26 mouse cellular contexts compared by ENCODE assay signal in genomic region chr1:106815265-106815664, GRCm38 (mm10). TPM values are rescaled to one million over a fixed set of nuclear protein-coding genes. Genes with fewer than 3 reads are reported as not detected.
DNase-seq lines count a peak whose midpoint lies in the region; ATAC-seq and TF ChIP-seq lines count a peak whose summit lies in the region.
"Had no signal": no experiment of that assay in that cellular context is flagged by ENCODE, and none has a peak within 500 bp of the region (broad histone marks: within the 10 kb centered on the region; RNA-seq: fewer than 3 reads in every experiment).

No protein-coding gene starts in this region.

- no peak; the same call in 1 of the 2 replicates for TF ChIP-seq RAD21 in MEL (IDR thresholded peaks at IDR 0.05; ENCODE audit: low read depth, low read length)

- H3K4me3 ChIP-seq in MEL (ENCODE audit: control insufficient read depth in 1 of 2, insufficient read depth in 1 of 2, low read depth in 2 of 2, low read length in 2 of 2) = no peak overlapping the region
- peak overlapping the region; percentile 27; the same call in 1 of the 2 replicates for H3K4me3 ChIP-seq in bone marrow macrophage, adult 2 months (ENCODE audit: insufficient read depth, low read length)
- H3K4me3 ChIP-seq in macrophage (ENCODE audit: inconsistent target) = no peak overlapping the region; the same call in 1 of the 2 replicates
- H3K4me3 ChIP-seq: embryonic facial prominence, embryonic 13.5 days; forebrain, embryonic 12.5 days; heart, embryonic 10.5 days; hindbrain, embryonic 10.5 days had no signal

- H3K27ac ChIP-seq in MEL (ENCODE audit: control insufficient read depth, low read depth, low read length) (no peak overlapping the region), macrophage (peak overlapping the region; percentile 51)
- peak overlapping the region; percentile 62 for H3K27ac ChIP-seq in bone marrow macrophage, adult 2 months (ENCODE audit: insufficient read depth, low read depth, low read length)
- H3K27ac ChIP-seq: embryonic facial prominence, embryonic 13.5 days; forebrain, embryonic 12.5 days; heart, embryonic 10.5 days; hindbrain, embryonic 10.5 days; hindbrain, embryonic 14.5 days had no signal

- WGBS in macrophage (ENCODE audit: missing documents) = 12% methylated on average over 6 of the region's 6 CpGs

- DNase-seq in MEL (ENCODE audit: low read depth, low spot score) = peak; percentile 82
- no peak for DNase-seq in frontal cortex, postnatal 25 days (ENCODE audit: low spot score in 2 of 2)
- no peak for DNase-seq in cerebellum, postnatal 14 days
- DNase-seq in layer of hippocampus, adult 18-20 months (ENCODE audit: low spot score in 2 of 2) = no peak
- DNase-seq in layer of hippocampus, adult 8-10 months (ENCODE audit: low spot score in 2 of 2) = no peak
- DNase-seq: adrenal gland, adult 2 months; adrenal gland, postnatal 25 days; cerebellum, adult 2 months; cerebellum, postnatal 25 days; gastrocnemius, postnatal 14 days; heart, postnatal 10 days had no signal

- peaks cover 3 to 6% of the 10 kb centered on the region in 2 experiments; a peak in 2 of 4 replicates for H3K4me1 ChIP-seq in MEL (ENCODE audit: control insufficient read depth in 1 of 2, insufficient read depth in 2 of 2, low read length in 2 of 2)
- H3K4me1 ChIP-seq in bone marrow macrophage, adult 2 months (ENCODE audit: control insufficient read depth, insufficient read depth, low read length) = peaks cover 14% of the 10 kb centered on the region
- H3K4me1 ChIP-seq: embryonic facial prominence, embryonic 13.5 days; forebrain, embryonic 12.5 days; heart, embryonic 10.5 days; hindbrain, embryonic 10.5 days had no signal

- H3K79me2 ChIP-seq in MEL (ENCODE audit: control insufficient read depth, insufficient read depth, low read length, poor library complexity) = no peaks in the 10 kb centered on the region
- no peaks in the 10 kb centered on the region for H3K79me2 ChIP-seq in macrophage (ENCODE audit: inconsistent target)

- no peak for TF ChIP-seq CTCF in MEL (IDR thresholded peaks at IDR 0.05 in 2 of 3, conservative IDR thresholded peaks at IDR 0.05 in 1 of 3; ENCODE audit: control insufficient read depth in 1 of 3, insufficient read depth in 1 of 3, low read depth in 2 of 3, low read length in 3 of 3, poor library complexity in 1 of 3, severe bottlenecking in 1 of 3)
- TF ChIP-seq CTCF in bone marrow macrophage, adult 2 months (IDR thresholded peaks at IDR 0.05; ENCODE audit: low read depth, low read length) = no peak

- TF ChIP-seq EP300 in MEL (IDR thresholded peaks at IDR 0.05; ENCODE audit: low read depth in 1 of 2, low read length in 2 of 2) = peak in 1 of 2 experiments; percentile 40; a peak in 1 of 4 replicates

- no peak overlapping the region for H3K9ac ChIP-seq in MEL (ENCODE audit: control insufficient read depth, low read depth, low read length, poor library complexity, severe bottlenecking)
- H3K9ac ChIP-seq: embryonic facial prominence, embryonic 13.5 days; forebrain, embryonic 12.5 days; hindbrain, embryonic 14.5 days had no signal

- H3K36me3 ChIP-seq in MEL (ENCODE audit: control insufficient read depth in 1 of 2, insufficient read depth in 2 of 2, low read length in 2 of 2) = peaks cover 0 to 4% of the 10 kb centered on the region in 2 experiments; a peak in 2 of 4 replicates
- H3K36me3 ChIP-seq in macrophage (ENCODE audit: inconsistent target) = no peaks in the 10 kb centered on the region
- H3K36me3 ChIP-seq: embryonic facial prominence, embryonic 13.5 days; forebrain, embryonic 12.5 days; G1E; heart, embryonic 10.5 days; hindbrain, embryonic 10.5 days had no signal

- H3K9me3 ChIP-seq in MEL (replicated peaks; ENCODE audit: insufficient read depth, low read length) = no peaks in the 10 kb centered on the region
- H3K9me3 ChIP-seq: embryonic facial prominence, embryonic 13.5 days; forebrain, embryonic 12.5 days; G1E; heart, embryonic 10.5 days; hindbrain, embryonic 10.5 days had no signal

- peak; percentile 60 for ATAC-seq in monocyte, adult 5-6 weeks (replicated peaks; ENCODE audit: insufficient number of reproducible peaks, low FRiP score, low TSS enrichment, poor library complexity, severe bottlenecking)
- ATAC-seq: activated CD4-positive, CD25-positive, alpha-beta regulatory T cell, adult 4 months; forebrain, embryonic 16.5 days; Patski had no signal

- H3K27me3 ChIP-seq in MEL (ENCODE audit: control insufficient read depth in 1 of 2, insufficient read depth in 2 of 2, low read length in 2 of 2) = no peaks in the 10 kb centered on the region
- H3K27me3 ChIP-seq: embryonic facial prominence, embryonic 13.5 days; forebrain, embryonic 12.5 days had no signal

- TF ChIP-seq POLR2A in MEL (IDR thresholded peaks at IDR 0.05; ENCODE audit: control insufficient read depth in 1 of 2, insufficient read depth in 1 of 2, low read depth in 1 of 2, low read length in 2 of 2, poor library complexity in 1 of 2) = no peak
- TF ChIP-seq POLR2A in bone marrow macrophage, adult 2 months (IDR thresholded peaks at IDR 0.05; ENCODE audit: borderline replicate concordance, low read depth, low read length) = no peak

TF ChIP-seq in MEL, 35 proteins besides CTCF, POLR2A, EP300 and RAD21:
- no peak for TF ChIP-seq MYB (IDR thresholded peaks at IDR 0.05; ENCODE audit: low read depth, low read length)
- no peak for TF ChIP-seq ELF1 (IDR thresholded peaks at IDR 0.05; ENCODE audit: low read depth, low read length)
- 0 out of 2 replicates have a peak, but pooled peaks have one; percentile 19 for TF ChIP-seq SIN3A (IDR thresholded peaks at IDR 0.05; ENCODE audit: low read length)
- 0 out of 2 replicates have a peak, but pooled peaks have one; percentile 39 for TF ChIP-seq MYC (IDR thresholded peaks at IDR 0.05; ENCODE audit: low read depth, low read length)

RNA-seq across cellular contexts. Expression of gene Vps4b, which starts 18.7 kb away (rescaled TPM):
- total RNA-seq in MEL (2012; rRNA removed) = 65.3 and 80.4 TPM in 2 replicates
- polyA plus RNA-seq in MEL (2012; ENCODE audit: insufficient read depth in 1 of 2, insufficient read length in 2 of 2, low read depth in 1 of 2, low replicate concordance in 2 of 2, missing spikeins in 1 of 2) (10 to 100 TPM; 43.9 to 91.1 TPM), macrophage (2018) (90.5 to 143 TPM (median 103 TPM) in 3 replicates)
- 112 and 127 TPM in 2 replicates for polyA plus RNA-seq in bone marrow macrophage, adult 2 months (2012; ENCODE audit: insufficient read depth, insufficient read length, missing spikeins)
- 100 to 1,000 TPM; 131 to 448 (median 234) TPM for total RNA-seq in macrophage (2018; cell fraction: chromatin; rRNA removed)
- total RNA-seq in macrophage (2018; cell fraction: cytosol; rRNA removed) = 100 to 1,000 TPM; 102 to 127 (median 114) TPM
- total RNA-seq in macrophage (2018; cell fraction: nucleus; rRNA removed) = 100 to 1,000 TPM; 118 to 228 (median 151) TPM
- 173 to 207 TPM (median 181 TPM) in 3 replicates for total RNA-seq in monocyte, adult 5-6 weeks (2017)
- 10 to 100 TPM; 51.6 to 57.9 TPM for total RNA-seq in layer of hippocampus, adult 18-20 months (2021)
- total RNA-seq in layer of hippocampus, adult 8-10 months (2022) = 10 to 100 TPM; 50.9 to 64.9 (median 56.4) TPM

RNA-seq across cellular contexts. Expression of gene Serpinb5, which starts 45.7 kb away (rescaled TPM):
- total RNA-seq in MEL (2012; rRNA removed) = not detected in 2 replicates
- polyA plus RNA-seq in MEL (2012; ENCODE audit: insufficient read depth in 1 of 2, insufficient read length in 2 of 2, low read depth in 1 of 2, low replicate concordance in 2 of 2, missing spikeins in 1 of 2) (not detected), macrophage (2018) (not detected in 3 replicates)
- polyA plus RNA-seq in bone marrow macrophage, adult 2 months (2012; ENCODE audit: insufficient read depth, insufficient read length, missing spikeins) = not detected in 2 replicates
- total RNA-seq in macrophage (2018; cell fraction: chromatin; rRNA removed) = not detected
- not detected for total RNA-seq in macrophage (2018; cell fraction: cytosol; rRNA removed)
- not detected for total RNA-seq in macrophage (2018; cell fraction: nucleus; rRNA removed)
- total RNA-seq in monocyte, adult 5-6 weeks (2017) = not detected in 3 replicates
- not detected for total RNA-seq in layer of hippocampus, adult 18-20 months (2021)
- total RNA-seq in layer of hippocampus, adult 8-10 months (2022) = not detected
- total RNA-seq: adrenal gland, adult 2 months; adrenal gland, postnatal 25 days; gastrocnemius, adult 18-20 months; gastrocnemius, postnatal 14 days; heart, adult 18-20 months; heart, postnatal 10 days had no signal
- polyA plus RNA-seq: activated CD4-positive, CD25-positive, alpha-beta regulatory T cell, adult 4 months; adrenal gland, adult 2 months; forebrain, embryonic 16.5 days; G1E; heart, embryonic 10.5 days; heart, embryonic 14.5 days; hindbrain, embryonic 10.5 days; Patski had no signal

RNA-seq across cellular contexts. Expression of gene Kdsr, which starts 55.7 kb away (rescaled TPM):
- 15.1 and 15.3 TPM in 2 replicates for total RNA-seq in MEL (2012; rRNA removed)
- 10 to 100 TPM in 1 of 2 experiments, not detected in 1; 20.3 TPM for polyA plus RNA-seq in MEL (2012; ENCODE audit: insufficient read depth in 1 of 2, insufficient read length in 2 of 2, low read depth in 1 of 2, low replicate concordance in 2 of 2, missing spikeins in 1 of 2)
- polyA plus RNA-seq in bone marrow macrophage, adult 2 months (2012; ENCODE audit: insufficient read depth, insufficient read length, missing spikeins) = 13.3 and 14.8 TPM in 2 replicates
- total RNA-seq in macrophage (2018; cell fraction: chromatin; rRNA removed) = 10 to 100 TPM in 9 of 26 experiments, 1 to 10 TPM in 17; 1.8 to 19.6 (median 8.7) TPM
- total RNA-seq in macrophage (2018; cell fraction: cytosol; rRNA removed) = 1 to 10 TPM; 1.7 to 6.2 (median 3.1) TPM
- 10 to 100 TPM in 7 of 26 experiments, 1 to 10 TPM in 19; 2.9 to 15.0 (median 6.9) TPM for total RNA-seq in macrophage (2018; cell fraction: nucleus; rRNA removed)
- 2.6 to 3.9 TPM (median 3.1 TPM) in 3 replicates for polyA plus RNA-seq in macrophage (2018)
- 16.3 to 26.0 TPM (median 25.0 TPM) in 3 replicates for total RNA-seq in monocyte, adult 5-6 weeks (2017)
- 10 to 100 TPM; 29.1 TPM for total RNA-seq in layer of hippocampus, adult 18-20 months (2021)
- total RNA-seq in layer of hippocampus, adult 8-10 months (2022) = 10 to 100 TPM; 25.5 to 28.9 (median 27.8) TPM
